Mouse (Mus musculus): ENCODE data around the gene Cir1. TPM values are rescaled to one million over a fixed set of nuclear protein-coding genes. Genes with fewer than 3 reads are reported as not detected.

The Cir1 gene
- polyA plus RNA-seq, 1 experiment from 2014 or later: 18.2 TPM

DNA sequence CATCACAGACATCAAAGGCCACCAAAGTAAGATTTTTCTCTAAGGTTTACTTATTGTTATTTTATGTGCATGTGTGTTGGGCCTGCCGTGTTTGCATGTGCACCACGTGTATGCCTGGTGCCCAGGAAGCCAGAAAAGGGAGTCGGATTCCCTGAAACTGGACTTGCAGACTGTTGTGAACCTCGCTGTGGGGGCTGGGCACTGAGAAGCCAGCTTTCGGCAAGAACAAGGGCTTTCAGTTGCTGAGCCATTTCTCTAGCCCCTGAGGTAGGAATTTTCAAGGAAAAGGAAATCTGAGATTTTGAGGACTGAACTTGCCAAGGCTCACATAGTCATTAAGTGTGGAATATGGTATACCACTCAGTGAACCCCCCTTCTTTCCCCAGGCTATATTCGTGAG, 34.6 kb upstream of the Cir1 start:
- 71% methylated on average over 6 of the region's 6 CpGs for WGBS
- Histone ChIP-seq H3K4me3 (ENCODE audit: low read depth, low read length) (no peak overlapping the region), H3K4me2 (ENCODE audit: low read depth, low read length, severe bottlenecking) (no peak overlapping the region), H3K27ac (ENCODE audit: low read depth, low read length) (no peak overlapping the region), H3K27me3 (ENCODE audit: control insufficient read depth, insufficient read depth, low read length) (no peaks in the 10 kb centered on the region), H3K4me1 (replicated peaks; ENCODE audit: control insufficient read depth, insufficient read depth, low read length) (0 out of 2 replicates have a peak, but pooled peaks cover 2% of the 10 kb centered on the region), H3K9me3 (ENCODE audit: control insufficient read depth, low read length) (no peaks in the 10 kb centered on the region), H3K36me3 (ENCODE audit: control insufficient read depth, insufficient read depth, low read length) (no peaks in the 10 kb centered on the region), H3K9ac (ENCODE audit: low read length) (no peak overlapping the region)
- ATAC-seq (replicated peaks; ENCODE audit: low FRiP score): no peak
- DNase-seq (ENCODE audit: low spot score): no peak

GRCm38 (mm10) chr2:73346345-73347086, 34.0 kb upstream of the Cir1 start:
- no peaks in the 10 kb centered on the region for H3K36me3 ChIP-seq (ENCODE audit: control insufficient read depth, insufficient read depth, low read length)
- ATAC-seq (replicated peaks; ENCODE audit: low FRiP score): no peak
- H3K27me3 ChIP-seq (ENCODE audit: control insufficient read depth, insufficient read depth, low read length): no peaks in the 10 kb centered on the region
- no peak overlapping the region for H3K4me3 ChIP-seq (ENCODE audit: low read depth, low read length)
- H3K4me1 ChIP-seq (replicated peaks; ENCODE audit: control insufficient read depth, insufficient read depth, low read length): no peaks in the 10 kb centered on the region
- no peak for DNase-seq (ENCODE audit: low spot score)
- no peak overlapping the region for H3K4me2 ChIP-seq (ENCODE audit: low read depth, low read length, severe bottlenecking)
- H3K9me3 ChIP-seq (ENCODE audit: control insufficient read depth, low read length): no peaks in the 10 kb centered on the region
- H3K27ac ChIP-seq (ENCODE audit: low read depth, low read length): no peak overlapping the region
- no peak overlapping the region for H3K9ac ChIP-seq (ENCODE audit: low read length)
- 79% methylated on average over 13 of the region's 13 CpGs for WGBS

DNA sequence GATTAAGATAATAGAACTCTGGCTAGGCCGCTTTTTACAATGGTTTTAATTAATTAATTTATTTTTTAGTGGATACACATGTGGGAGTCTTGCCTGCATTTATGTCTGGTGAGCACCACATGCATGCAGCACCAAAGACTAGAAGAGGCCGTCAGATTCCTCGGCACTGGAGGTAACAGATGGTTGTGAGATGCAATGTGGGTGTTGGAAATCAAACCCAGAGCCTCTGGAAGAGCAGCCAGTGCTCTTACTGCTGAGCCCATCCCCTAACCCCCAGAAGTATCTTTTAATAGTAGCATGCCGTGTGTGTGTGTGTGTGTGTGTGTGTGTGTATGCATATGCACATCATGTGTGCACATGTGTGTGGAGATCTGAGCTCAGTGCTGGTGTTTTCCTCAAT, 32.7 kb upstream of the Cir1 start:
- Histone ChIP-seq H3K36me3 (ENCODE audit: control insufficient read depth, insufficient read depth, low read length) (no peaks in the 10 kb centered on the region), H3K4me3 (ENCODE audit: low read depth, low read length) (no peak overlapping the region), H3K27ac (ENCODE audit: low read depth, low read length) (no peak overlapping the region), H3K4me1 (replicated peaks; ENCODE audit: control insufficient read depth, insufficient read depth, low read length) (no peaks in the 10 kb centered on the region), H3K27me3 (ENCODE audit: control insufficient read depth, insufficient read depth, low read length) (no peaks in the 10 kb centered on the region), H3K4me2 (ENCODE audit: low read depth, low read length, severe bottlenecking) (no peak overlapping the region), H3K9me3 (ENCODE audit: control insufficient read depth, low read length) (no peaks in the 10 kb centered on the region), H3K9ac (ENCODE audit: low read length) (no peak overlapping the region)
- 81% methylated on average over 4 of the region's 4 CpGs for WGBS
- no peak for ATAC-seq (replicated peaks; ENCODE audit: low FRiP score)
- no peak for DNase-seq (ENCODE audit: low spot score)

GRCm38 (mm10) chr2:73343701-73344100, 31.2 kb upstream of the Cir1 start:
- DNase-seq (ENCODE audit: low spot score) (no peak), ATAC-seq (replicated peaks; ENCODE audit: low FRiP score) (no peak)
- Histone ChIP-seq H3K27ac (ENCODE audit: low read depth, low read length) (no peak overlapping the region), H3K4me3 (ENCODE audit: low read depth, low read length) (no peak overlapping the region), H3K4me2 (ENCODE audit: low read depth, low read length, severe bottlenecking) (no peak overlapping the region), H3K27me3 (ENCODE audit: control insufficient read depth, insufficient read depth, low read length) (no peaks in the 10 kb centered on the region), H3K4me1 (replicated peaks; ENCODE audit: control insufficient read depth, insufficient read depth, low read length) (no peaks in the 10 kb centered on the region), H3K36me3 (ENCODE audit: control insufficient read depth, insufficient read depth, low read length) (no peaks in the 10 kb centered on the region), H3K9me3 (ENCODE audit: control insufficient read depth, low read length) (no peaks in the 10 kb centered on the region), H3K9ac (ENCODE audit: low read length) (no peak overlapping the region)
- whole genome bisulfite sequencing: 95% methylated on average over 5 of the region's 5 CpGs

DNA sequence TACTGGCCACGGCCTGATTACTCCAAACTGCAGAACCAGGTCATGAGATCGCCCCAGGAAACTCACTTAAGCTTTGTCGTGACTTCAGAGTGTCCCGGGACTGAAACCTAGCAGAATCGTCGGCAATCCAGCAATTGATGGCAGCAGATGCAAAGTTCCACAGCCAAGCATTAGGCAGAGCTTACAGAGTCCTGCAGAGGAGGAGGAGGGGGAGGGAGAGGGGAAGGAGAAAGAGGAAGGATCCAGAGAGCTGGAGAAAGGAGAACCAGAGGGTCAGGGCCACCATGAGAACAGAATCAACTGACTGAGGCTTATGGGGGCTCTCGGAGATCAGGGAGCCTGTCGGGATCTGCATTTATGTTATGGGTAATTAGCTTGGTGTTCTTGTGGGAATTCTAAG, 25.9 kb upstream of the Cir1 start:
- H3K27ac ChIP-seq (ENCODE audit: low read depth, low read length): no peak overlapping the region
- no peaks in the 10 kb centered on the region for H3K36me3 ChIP-seq (ENCODE audit: control insufficient read depth, insufficient read depth, low read length)
- H3K4me2 ChIP-seq (ENCODE audit: low read depth, low read length, severe bottlenecking): no peak overlapping the region
- no peak for DNase-seq (ENCODE audit: low spot score)
- H3K9ac ChIP-seq (ENCODE audit: low read length): no peak overlapping the region
- WGBS: 78% methylated on average over 8 of the region's 8 CpGs
- H3K27me3 ChIP-seq (ENCODE audit: control insufficient read depth, insufficient read depth, low read length): no peaks in the 10 kb centered on the region
- no peak overlapping the region for H3K4me3 ChIP-seq (ENCODE audit: low read depth, low read length)
- H3K4me1 ChIP-seq (replicated peaks; ENCODE audit: control insufficient read depth, insufficient read depth, low read length): no peaks in the 10 kb centered on the region
- ATAC-seq (replicated peaks; ENCODE audit: low FRiP score): no peak
- no peaks in the 10 kb centered on the region for H3K9me3 ChIP-seq (ENCODE audit: control insufficient read depth, low read length)

DNA sequence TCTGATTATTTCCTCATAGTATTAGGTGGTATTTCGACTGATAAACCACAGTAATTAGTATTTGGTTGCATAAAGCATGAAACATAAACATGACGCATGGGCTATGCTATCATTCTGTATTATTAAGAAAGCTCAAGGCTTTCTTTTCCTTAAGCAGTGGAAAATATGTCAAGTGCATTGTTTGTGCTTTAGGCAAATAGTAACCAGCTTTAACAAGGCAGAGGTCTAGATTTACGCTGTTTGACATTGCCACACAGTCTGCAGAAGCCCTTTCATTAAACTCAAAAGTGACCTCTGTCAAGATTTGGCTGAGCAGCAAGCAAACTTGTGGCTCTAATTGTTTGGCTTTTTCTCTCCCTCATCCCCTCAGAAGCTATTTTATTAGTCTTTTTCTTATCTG, 23.4 kb upstream of the Cir1 start:
- Histone ChIP-seq H3K27me3 (ENCODE audit: control insufficient read depth, insufficient read depth, low read length) (no peaks in the 10 kb centered on the region), H3K9ac (ENCODE audit: low read length) (no peak overlapping the region), H3K27ac (ENCODE audit: low read depth, low read length) (no peak overlapping the region), H3K4me1 (replicated peaks; ENCODE audit: control insufficient read depth, insufficient read depth, low read length) (no peaks in the 10 kb centered on the region), H3K36me3 (ENCODE audit: control insufficient read depth, insufficient read depth, low read length) (no peaks in the 10 kb centered on the region), H3K4me2 (ENCODE audit: low read depth, low read length, severe bottlenecking) (no peak overlapping the region), H3K4me3 (ENCODE audit: low read depth, low read length) (no peak overlapping the region), H3K9me3 (ENCODE audit: control insufficient read depth, low read length) (no peaks in the 10 kb centered on the region)
- WGBS: 86% methylated on average over 3 of the region's 3 CpGs
- DNase-seq (ENCODE audit: low spot score) (no peak), ATAC-seq (replicated peaks; ENCODE audit: low FRiP score) (no peak)

- Histone ChIP-seq H3K27me3 (ENCODE audit: control insufficient read depth, insufficient read depth, low read length) (no peaks in the 10 kb centered on the region), H3K9ac (ENCODE audit: low read length) (no peak overlapping the region), H3K27ac (ENCODE audit: low read depth, low read length) (no peak overlapping the region), H3K4me3 (ENCODE audit: low read depth, low read length) (no peak overlapping the region), H3K9me3 (ENCODE audit: control insufficient read depth, low read length) (no peaks in the 10 kb centered on the region), H3K4me2 (ENCODE audit: low read depth, low read length, severe bottlenecking) (no peak overlapping the region), H3K36me3 (ENCODE audit: control insufficient read depth, insufficient read depth, low read length) (no peaks in the 10 kb centered on the region), H3K4me1 (replicated peaks; ENCODE audit: control insufficient read depth, insufficient read depth, low read length) (no peaks in the 10 kb centered on the region)
- 93% methylated on average over 5 of the region's 5 CpGs for WGBS
- no peak for DNase-seq (ENCODE audit: low spot score)
- no peak for ATAC-seq (replicated peaks; ENCODE audit: low FRiP score)
Measured at GRCm38 (mm10) chr2:73325871-73326270, 13.4 kb upstream of the Cir1 start.

- H3K4me3 ChIP-seq (ENCODE audit: low read depth, low read length): no peak overlapping the region
- no peaks in the 10 kb centered on the region for H3K9me3 ChIP-seq (ENCODE audit: control insufficient read depth, low read length)
- no peak overlapping the region for H3K9ac ChIP-seq (ENCODE audit: low read length)
- H3K4me1 ChIP-seq (replicated peaks; ENCODE audit: control insufficient read depth, insufficient read depth, low read length): no peaks in the 10 kb centered on the region
- H3K27me3 ChIP-seq (ENCODE audit: control insufficient read depth, insufficient read depth, low read length): no peaks in the 10 kb centered on the region
- ATAC-seq (replicated peaks; ENCODE audit: low FRiP score): no peak
- no peak for DNase-seq (ENCODE audit: low spot score)
- no peak overlapping the region for H3K27ac ChIP-seq (ENCODE audit: low read depth, low read length)
- no peak overlapping the region for H3K4me2 ChIP-seq (ENCODE audit: low read depth, low read length, severe bottlenecking)
- WGBS: 72% methylated on average over 12 of the region's 12 CpGs
- H3K36me3 ChIP-seq (ENCODE audit: control insufficient read depth, insufficient read depth, low read length): no peaks in the 10 kb centered on the region; the same call in 1 of the 2 replicates
Measured at GRCm38 (mm10) chr2:73322991-73323390, 10.5 kb upstream of the Cir1 start.

- Histone ChIP-seq H3K27me3 (ENCODE audit: control insufficient read depth, insufficient read depth, low read length) (no peaks in the 10 kb centered on the region), H3K27ac (ENCODE audit: low read depth, low read length) (no peak overlapping the region), H3K4me2 (ENCODE audit: low read depth, low read length, severe bottlenecking) (no peak overlapping the region), H3K4me3 (ENCODE audit: low read depth, low read length) (no peak overlapping the region), H3K4me1 (replicated peaks; ENCODE audit: control insufficient read depth, insufficient read depth, low read length) (no peaks in the 10 kb centered on the region), H3K9ac (ENCODE audit: low read length) (no peak overlapping the region), H3K9me3 (ENCODE audit: control insufficient read depth, low read length) (no peaks in the 10 kb centered on the region), H3K36me3 (ENCODE audit: control insufficient read depth, insufficient read depth, low read length) (no peaks in the 10 kb centered on the region; the same call in 1 of the 2 replicates)
- ATAC-seq (replicated peaks; ENCODE audit: low FRiP score) (no peak), DNase-seq (ENCODE audit: low spot score) (no peak)
- WGBS: 92% methylated on average over 5 of the region's 5 CpGs
Measured at GRCm38 (mm10) chr2:73319218-73319617, 6.7 kb upstream of the Cir1 start.
